Mouse (Mus musculus) CH12.LX (cell line): ENCODE data around the gene Snap91. TPM values are rescaled to one million over a fixed set of nuclear protein-coding genes. Genes with fewer than 3 reads are reported as not detected.

Experiments
- DNase-seq: peaks from one replicate; pipeline ENCODE4 v3.0.0-alpha.2; 2013; ENCODE audit errors: extremely low read depth
- H3K27ac ChIP-seq: 2 replicates; pipeline ENCODE4 v1.5.1; 2012; ENCODE audit warnings: low read depth, mild to moderate bottlenecking, control low read depth, moderate library complexity; ENCODE audit not compliant: insufficient read depth
- H3K27me3 ChIP-seq: replicated peaks from 2 replicates; pipeline ENCODE3; 2012; ENCODE audit warnings: inconsistent platforms
- H3K36me3 ChIP-seq, 2 experiments: replicated peaks in 1 of 2; 2 replicates each; pipeline versions ENCODE3 to v1.6.1; 2012; ENCODE audit warnings: inconsistent platforms in 1 of 2, low read length in 1 of 2, mild to moderate bottlenecking in 1 of 2, mixed read lengths in 1 of 2, moderate library complexity in 1 of 2; ENCODE audit not compliant: control insufficient read depth in 1 of 2, insufficient read depth in 1 of 2
- H3K4me1 ChIP-seq, 2 experiments: 2 replicates each; pipeline ENCODE4 v1.6.1; 2012; ENCODE audit warnings: inconsistent platforms in 1 of 2, moderate library complexity in 1 of 2; ENCODE audit not compliant: insufficient read depth in 2 of 2, control insufficient read depth in 1 of 2
- H3K4me2 ChIP-seq: 2 replicates; pipeline ENCODE4 v1.6.1; 2012; ENCODE audit warnings: low read depth, mild to moderate bottlenecking, control low read depth; ENCODE audit not compliant: poor library complexity, insufficient read depth, severe bottlenecking
- H3K4me3 ChIP-seq, 3 experiments: fragments of 150-350 bp in 1 of 3; sonication (generic) in 1 of 3; replicated peaks in 1 of 3; 2 replicates each; pipeline versions ENCODE3 to v1.5.1; 2011 to 2012; ENCODE audit warnings: low read depth in 2 of 3, low read length in 2 of 3, mild to moderate bottlenecking in 2 of 3, moderate library complexity in 2 of 3, control low read depth in 1 of 3, improper control_type of control experiment in 1 of 3, inconsistent platforms in 1 of 3, mixed read lengths in 1 of 3; ENCODE audit not compliant: poor library complexity in 1 of 3
- H3K79me2 ChIP-seq: replicated peaks from 2 replicates; pipeline ENCODE4 v1.6.1; 2012; ENCODE audit warnings: mild to moderate bottlenecking, moderate library complexity; ENCODE audit not compliant: control insufficient read depth, poor library complexity, insufficient read depth, severe bottlenecking; ENCODE audit errors: extremely low read depth
- H3K9ac ChIP-seq: 2 replicates; pipeline ENCODE4 v1.6.1; 2012; ENCODE audit warnings: low read depth, mild to moderate bottlenecking, control low read depth, moderate library complexity; ENCODE audit not compliant: insufficient read depth
- H3K9me3 ChIP-seq: replicated peaks from 2 replicates; pipeline ENCODE3; 2012; ENCODE audit warnings: low read length, inconsistent platforms, mixed read lengths
- BHLHE40 ChIP-seq: IDR thresholded peaks from 2 replicates; pipeline ENCODE4 v1.6.1; 2011; ENCODE audit warnings: mild to moderate bottlenecking, low read depth, low read length, improper control_type of control experiment
- CHD1 ChIP-seq: IDR thresholded peaks from 2 replicates; pipeline ENCODE4 v1.6.1; 2012; ENCODE audit warnings: low read depth, low read length, improper control_type of control experiment, inconsistent platforms
- CHD2 ChIP-seq: IDR thresholded peaks from 2 replicates; pipeline ENCODE4 v1.6.1; 2011; ENCODE audit warnings: low read length, improper control_type of control experiment
- E2F4 ChIP-seq: IDR thresholded peaks from 2 replicates; pipeline ENCODE4 v1.6.1; 2011; ENCODE audit warnings: low read depth, low read length, improper control_type of control experiment; ENCODE audit not compliant: insufficient replicate concordance
- ELF1 ChIP-seq: IDR thresholded peaks from 2 replicates; pipeline ENCODE4 v1.6.1; 2014; ENCODE audit warnings: low read depth, mild to moderate bottlenecking, inconsistent platforms, low read length, improper control_type of control experiment
- EP300 ChIP-seq: IDR thresholded peaks from 2 replicates; pipeline ENCODE4 v1.6.1; 2011; ENCODE audit warnings: low read length, improper control_type of control experiment
- JUN ChIP-seq: IDR thresholded peaks from 2 replicates; pipeline ENCODE4 v1.6.1; 2011; ENCODE audit warnings: low read depth, mild to moderate bottlenecking, low read length, improper control_type of control experiment, moderate library complexity; ENCODE audit not compliant: insufficient read depth
- JUND ChIP-seq: conservative IDR thresholded peaks from 2 replicates; pipeline ENCODE4 v1.6.1; 2011; ENCODE audit warnings: low read depth, low read length, improper control_type of control experiment
- MAFK ChIP-seq: IDR thresholded peaks from 2 replicates; pipeline ENCODE4 v1.6.1; 2011; ENCODE audit warnings: low read length, improper control_type of control experiment; ENCODE audit not compliant: insufficient replicate concordance
- MEF2A ChIP-seq: IDR thresholded peaks from 2 replicates; pipeline ENCODE4 v1.6.1; 2014; ENCODE audit warnings: low read depth, mild to moderate bottlenecking, inconsistent platforms, low read length, improper control_type of control experiment, borderline replicate concordance
- MXI1 ChIP-seq: IDR thresholded peaks from 2 replicates; pipeline ENCODE4 v1.6.1; 2011; ENCODE audit warnings: mild to moderate bottlenecking, low read depth, low read length, improper control_type of control experiment
- NELFE ChIP-seq: IDR thresholded peaks from 2 replicates; pipeline ENCODE4 v1.6.1; 2011; ENCODE audit warnings: low read depth, low read length, improper control_type of control experiment
- PAX5 ChIP-seq: IDR thresholded peaks from 2 replicates; pipeline ENCODE4 v1.6.1; 2012; ENCODE audit warnings: low read length, inconsistent platforms, mixed read lengths
- POLR2AphosphoS2 ChIP-seq: IDR thresholded peaks from 2 replicates; pipeline ENCODE4 v1.6.1; 2011; ENCODE audit warnings: low read depth, low read length, improper control_type of control experiment
- RAD21 ChIP-seq: IDR thresholded peaks from 2 replicates; pipeline ENCODE4 v1.6.1; 2011; ENCODE audit warnings: low read depth, mild to moderate bottlenecking, low read length, improper control_type of control experiment, moderate library complexity
- RCOR1 ChIP-seq: conservative IDR thresholded peaks from 2 replicates; pipeline ENCODE4 v1.6.1; 2012; ENCODE audit warnings: low read depth, mild to moderate bottlenecking, inconsistent platforms, low read length, improper control_type of control experiment
- SIN3A ChIP-seq: IDR thresholded peaks from 2 replicates; pipeline ENCODE4 v1.6.1; 2012; ENCODE audit warnings: low read length, improper control_type of control experiment, inconsistent platforms
- TBP ChIP-seq: conservative IDR thresholded peaks from 2 replicates; pipeline ENCODE4 v1.6.1; 2011; ENCODE audit warnings: low read depth, low read length, improper control_type of control experiment
- ZC3H11A ChIP-seq: IDR thresholded peaks from 2 replicates; pipeline ENCODE4 v1.6.1; 2012; ENCODE audit warnings: low read depth, mild to moderate bottlenecking, inconsistent platforms, low read length, improper control_type of control experiment
- ZKSCAN1 ChIP-seq: IDR thresholded peaks from 2 replicates; pipeline ENCODE4 v1.6.1; 2012; ENCODE audit warnings: low read depth, inconsistent platforms, low read length, improper control_type of control experiment, borderline replicate concordance
- ZNF384 ChIP-seq: IDR thresholded peaks from 2 replicates; pipeline ENCODE4 v1.6.1; 2012; ENCODE audit warnings: low read depth, low read length, improper control_type of control experiment, inconsistent platforms
- dilution Hi-C: fragments of 300-500 bp; cut with MboI; formaldehyde crosslinking; loops from 2 replicates; pipeline ENCODE4 v1.14.3; 2020; ENCODE audit warnings: low sequenced_read_pairs; ENCODE audit not compliant: extremely low pct_unique_long_range_greater_than_20kb, extremely low pct_ligation_motif_present
- in situ Hi-C: fragments of 300-500 bp; cut with MboI; formaldehyde crosslinking; loops from 3 replicates; pipeline ENCODE4 v1.14.3; 2019; ENCODE audit warnings: low sequenced_read_pairs, low pct_ligation_motif_present, low pct_unique_long_range_greater_than_20kb, mixed read lengths
- polyA plus RNA-seq: library from polyadenylated mRNA; unstranded; fragments of >175 nt; gene quantifications from 2 replicates; pipeline ENCODE4 v1.2.1, GENCODE M21; 2012; ENCODE audit warnings: low read depth; ENCODE audit not compliant: insufficient read length
- total RNA-seq, 2 experiments: library from RNA; depleted of rRNA; stranded (reverse); fragments of 300-350 nt in 1 of 2; fragments of >200 nt in 1 of 2; gene quantifications; 2 replicates each; pipeline ENCODE4 v1.2.3; 2012 to 2014

Snap91 gene
- total and polyA plus RNA-seq, 3 experiments: 0.12 to 0.41 (median 0.21) TPM

DNA sequence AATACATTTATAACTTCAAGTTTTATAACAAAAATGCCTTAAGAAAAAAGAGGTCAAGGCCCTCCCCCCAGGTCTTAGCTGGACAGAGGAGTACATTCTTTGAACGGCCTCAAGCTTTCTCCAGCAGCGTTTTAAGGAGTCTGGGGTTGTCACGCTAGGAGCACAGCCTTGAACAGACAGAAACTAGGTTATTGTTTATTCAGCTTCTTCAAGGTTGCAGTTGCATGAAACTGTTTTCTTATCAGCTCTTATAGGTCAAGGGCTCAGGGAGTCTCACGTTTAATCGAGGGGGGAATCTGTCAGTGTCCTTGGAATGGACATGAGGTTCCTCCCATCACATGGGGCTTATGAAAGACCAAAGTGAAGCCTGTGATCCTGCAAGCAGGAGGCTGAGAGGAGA is 163.3 kb downstream of the Snap91 start:
- in situ Hi-C loops: no loop called here
- H3K4me1 ChIP-seq: peaks cover 0 to 3% of the 10 kb centered on the region in 2 experiments; a peak in 2 of 4 replicates
- no peak overlapping the region for H3K27ac ChIP-seq
- H3K4me3 ChIP-seq: no peak overlapping the region
- H3K9me3 ChIP-seq: no peaks in the 10 kb centered on the region
- dilution Hi-C loops: no loop called here
- no peaks in the 10 kb centered on the region for H3K79me2 ChIP-seq
- H3K4me2 ChIP-seq: no peak overlapping the region
- DNase-seq: no peak
- TF ChIP-seq ZKSCAN1: no peak
- TF ChIP-seq NELFE: no peak
- no peak for TF ChIP-seq E2F4
- TF ChIP-seq ZNF384: no peak
- TF ChIP-seq EP300: no peak
- TF ChIP-seq MEF2A: no peak
- no peak for TF ChIP-seq RAD21
- no peak for TF ChIP-seq BHLHE40
- TF ChIP-seq JUN: no peak
- no peak for TF ChIP-seq MXI1
- TF ChIP-seq ELF1: no peak
- no peak for TF ChIP-seq JUND
- no peaks in the 10 kb centered on the region for H3K36me3 ChIP-seq
- no peak overlapping the region for H3K9ac ChIP-seq
- no peaks in the 10 kb centered on the region for H3K27me3 ChIP-seq

DNA sequence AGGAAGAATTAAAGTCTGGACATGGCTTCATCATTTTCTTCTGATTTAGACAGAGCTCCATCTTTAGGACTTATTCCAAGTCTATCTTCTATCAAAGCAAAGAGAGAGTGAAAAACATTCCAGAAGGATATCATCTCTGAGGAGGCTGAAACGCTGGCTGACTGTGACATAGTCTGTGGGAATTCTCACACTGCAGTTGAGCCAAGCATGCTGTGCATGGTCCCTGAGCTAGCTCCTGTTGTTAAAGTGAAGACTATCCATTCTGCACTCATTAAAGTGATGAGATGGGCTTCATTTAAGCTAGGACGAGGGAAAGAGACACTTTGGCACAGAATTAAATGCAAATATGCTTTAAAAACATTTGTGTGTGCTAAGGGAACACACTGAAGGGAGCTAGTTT is 163.9 kb downstream of the Snap91 start:
- no peak for DNase-seq
- H3K4me2 ChIP-seq: no peak overlapping the region
- H3K9me3 ChIP-seq: no peaks in the 10 kb centered on the region
- in situ Hi-C loops: no loop called here
- H3K4me3 ChIP-seq: no peak overlapping the region
- no peaks in the 10 kb centered on the region for H3K36me3 ChIP-seq
- TF ChIP-seq CHD1 (no peak), RCOR1 (no peak), MXI1 (no peak), POLR2AphosphoS2 (no peak), ZC3H11A (no peak), PAX5 (no peak), SIN3A (no peak), BHLHE40 (no peak), MAFK (no peak), CHD2 (no peak), TBP (no peak), RAD21 (no peak)
- TF ChIP-seq, all 38 proteins: peak for 0
- Histone ChIP-seq H3K9ac (no peak overlapping the region), H3K79me2 (no peaks in the 10 kb centered on the region), H3K27me3 (no peaks in the 10 kb centered on the region), H3K27ac (no peak overlapping the region), H3K4me1 (peaks cover 0 to 3% of the 10 kb centered on the region in 2 experiments; a peak in 2 of 4 replicates)
- dilution Hi-C loops: no loop called here

Other genes starting within 250 kb of the Snap91 start
- 6.7 and 9.4 TPM in 2 replicates for gene Me1, start 184.7 kb downstream of the Snap91 start, total RNA-seq (2012; rRNA removed)
- gene Me1, start 184.7 kb downstream of the Snap91 start, total RNA-seq (2014; rRNA removed): 16.7 TPM in 2 replicates
- gene Me1, start 184.7 kb downstream of the Snap91 start, polyA plus RNA-seq: 38.6 and 39.9 TPM in 2 replicates
- not detected in 2 replicates for gene Prss35, start 137.0 kb downstream of the Snap91 start, total RNA-seq (2012; rRNA removed)
- gene Prss35, start 137.0 kb downstream of the Snap91 start, total RNA-seq (2014; rRNA removed): not detected in 2 replicates
- not detected in 2 replicates for gene Prss35, start 137.0 kb downstream of the Snap91 start, polyA plus RNA-seq
- not detected in 2 replicates for gene Ripply2, start 134.9 kb upstream of the Snap91 start, total RNA-seq (2012; rRNA removed)
- not detected in 2 replicates for gene Ripply2, start 134.9 kb upstream of the Snap91 start, total RNA-seq (2014; rRNA removed)
- gene Ripply2, start 134.9 kb upstream of the Snap91 start, polyA plus RNA-seq: not detected in 2 replicates
- 37.5 and 43.6 TPM in 2 replicates for gene Cyb5r4, start 141.4 kb upstream of the Snap91 start, total RNA-seq (2012; rRNA removed)
- 109 and 121 TPM in 2 replicates for gene Cyb5r4, start 141.4 kb upstream of the Snap91 start, total RNA-seq (2014; rRNA removed)
- 75.1 and 80.6 TPM in 2 replicates for gene Cyb5r4, start 141.4 kb upstream of the Snap91 start, polyA plus RNA-seq